Mouse (Mus musculus): ENCODE data around the gene Copg1.

GRCm38 (mm10) chr6:87841635-87842034, 46.0 kb upstream of the Copg1 start:
- TF ChIP-seq POLR2A (IDR thresholded peaks at IDR 0.05; ENCODE audit: control insufficient read depth, extremely low read depth, insufficient read depth, low read length, poor library complexity) = no peak
- TF ChIP-seq CTCF (IDR thresholded peaks at IDR 0.05; ENCODE audit: borderline replicate concordance, control insufficient read depth, extremely low read depth, insufficient read depth, low read length, poor library complexity) = no peak
